In genomic region chr16:13367466-13367856, GRCm38 (mm10) we compare ENCODE assay signal across 9 mouse cellular contexts.
DNase-seq lines count a peak whose midpoint lies in the region; ATAC-seq and TF ChIP-seq lines count a peak whose summit lies in the region.
"Had no signal": no experiment of that assay in that cellular context is flagged by ENCODE, and none has a peak within 500 bp of the region (broad histone marks: within the 10 kb centered on the region; RNA-seq: fewer than 3 reads in every experiment).

No protein-coding gene starts in this region.

- H3K9me3 ChIP-seq in intestine, embryonic 14.5 days (ENCODE audit: control insufficient read depth, low read length) = no peaks in the 10 kb centered on the region
- no peaks in the 10 kb centered on the region for H3K9me3 ChIP-seq in intestine, embryonic 16.5 days (ENCODE audit: control insufficient read depth, low read length)
- no peaks in the 10 kb centered on the region for H3K9me3 ChIP-seq in neural tube, embryonic 14.5 days (ENCODE audit: control insufficient read depth, low read length)
- H3K9me3 ChIP-seq in stomach, postnatal 0 days (ENCODE audit: control insufficient read depth, low read length) = no peaks in the 10 kb centered on the region

- peak overlapping the region; percentile 6; the same call in 1 of the 2 replicates for H3K27ac ChIP-seq in cerebellum, adult 2 months (ENCODE audit: insufficient read depth, low read length)
- H3K27ac ChIP-seq in intestine, embryonic 14.5 days (ENCODE audit: low read depth) = peak overlapping the region; percentile 36; the same call in 1 of the 2 replicates
- no peak overlapping the region for H3K27ac ChIP-seq in intestine, embryonic 16.5 days (ENCODE audit: low read length)
- H3K27ac ChIP-seq in neural tube, embryonic 14.5 days (ENCODE audit: low read depth, low read length) = peak overlapping the region; percentile 45; the same call in 1 of the 2 replicates
- peak overlapping the region; percentile 45 for H3K27ac ChIP-seq in stomach, postnatal 0 days (replicated peaks)

- no peaks in the 10 kb centered on the region for H3K27me3 ChIP-seq in cerebellum, adult 2 months (ENCODE audit: control insufficient read depth, insufficient read depth, low read length)
- H3K27me3 ChIP-seq in intestine, embryonic 14.5 days (replicated peaks; ENCODE audit: control insufficient read depth, insufficient read depth, low read length) = no peaks in the 10 kb centered on the region
- H3K27me3 ChIP-seq in intestine, embryonic 16.5 days (replicated peaks; ENCODE audit: control insufficient read depth, insufficient read depth, low read length) = no peaks in the 10 kb centered on the region
- H3K27me3 ChIP-seq in neural tube, embryonic 14.5 days (ENCODE audit: control insufficient read depth, insufficient read depth, low read length) = no peaks in the 10 kb centered on the region
- no peaks in the 10 kb centered on the region for H3K27me3 ChIP-seq in stomach, postnatal 0 days (ENCODE audit: control insufficient read depth, insufficient read depth, low read length)

- WGBS in cerebellum, adult 2 months = 84% methylated on average over 2 of the region's 2 CpGs
- 32% methylated on average over 2 of the region's 2 CpGs for WGBS in intestine, embryonic 14.5 days
- WGBS in intestine, embryonic 16.5 days = 14% methylated on average over 2 of the region's 2 CpGs
- WGBS in neural tube, embryonic 14.5 days = 73% methylated on average over 2 of the region's 2 CpGs
- WGBS in stomach, postnatal 0 days = 33% methylated on average over 2 of the region's 2 CpGs

- H3K4me3 ChIP-seq in cerebellum, adult 2 months (replicated peaks; ENCODE audit: insufficient read depth, low read depth, low read length) = no peak overlapping the region
- no peak overlapping the region for H3K4me3 ChIP-seq in intestine, embryonic 14.5 days (ENCODE audit: low read depth, low read length)
- no peak overlapping the region for H3K4me3 ChIP-seq in intestine, embryonic 16.5 days (ENCODE audit: low read length)
- no peak overlapping the region for H3K4me3 ChIP-seq in neural tube, embryonic 14.5 days (ENCODE audit: low read depth, low read length)
- no peak overlapping the region for H3K4me3 ChIP-seq in stomach, postnatal 0 days (ENCODE audit: low read depth, low read length)

- H3K4me1 ChIP-seq in cerebellum, adult 2 months (ENCODE audit: control insufficient read depth, insufficient read depth, low read length) = peaks cover 21% of the 10 kb centered on the region
- peaks cover 22% of the 10 kb centered on the region for H3K4me1 ChIP-seq in intestine, embryonic 14.5 days (replicated peaks; ENCODE audit: control insufficient read depth, insufficient read depth, low read length)
- H3K4me1 ChIP-seq in intestine, embryonic 16.5 days (ENCODE audit: control insufficient read depth, insufficient read depth, low read length) = peaks cover 18% of the 10 kb centered on the region
- peaks cover 15% of the 10 kb centered on the region; the same call in 1 of the 2 replicates for H3K4me1 ChIP-seq in neural tube, embryonic 14.5 days (ENCODE audit: control insufficient read depth, insufficient read depth, low read length)
- H3K4me1 ChIP-seq in stomach, postnatal 0 days (replicated peaks; ENCODE audit: control insufficient read depth, insufficient read depth) = peaks cover 3% of the 10 kb centered on the region; the same call in 1 of the 2 replicates

- H3K9ac ChIP-seq in intestine, embryonic 14.5 days (ENCODE audit: low read length) = no peak overlapping the region
- no peak overlapping the region for H3K9ac ChIP-seq in intestine, embryonic 16.5 days (ENCODE audit: low read depth, low read length)
- H3K9ac ChIP-seq in neural tube, embryonic 14.5 days (replicated peaks; ENCODE audit: low read depth, low read length) = peak overlapping the region; percentile 25; the same call in 1 of the 2 replicates
- H3K9ac ChIP-seq in stomach, postnatal 0 days (ENCODE audit: low read length) = no peak overlapping the region

- no peak for TF ChIP-seq CTCF in cerebellum, adult 2 months (IDR thresholded peaks at IDR 0.05; ENCODE audit: borderline replicate concordance, insufficient read depth, low read depth, low read length)
- no peak for TF ChIP-seq CTCF in stomach, postnatal 0 days (IDR thresholded peaks at IDR 0.05; ENCODE audit: low read depth)

- 0 out of 2 replicates have a peak, but pooled peaks cover 3% of the 10 kb centered on the region for H3K36me3 ChIP-seq in intestine, embryonic 14.5 days (ENCODE audit: control insufficient read depth, insufficient read depth, low read length)
- H3K36me3 ChIP-seq in intestine, embryonic 16.5 days (ENCODE audit: control insufficient read depth, insufficient read depth, low read length) = no peaks in the 10 kb centered on the region
- no peaks in the 10 kb centered on the region for H3K36me3 ChIP-seq in neural tube, embryonic 14.5 days (ENCODE audit: control insufficient read depth, insufficient read depth, low read length)
- H3K36me3 ChIP-seq in stomach, postnatal 0 days (ENCODE audit: control insufficient read depth, insufficient read depth, low read length) = no peaks in the 10 kb centered on the region; the same call in 1 of the 2 replicates

- 0 out of 2 replicates have a peak, but pooled peaks have one; percentile 4 for ATAC-seq in intestine, embryonic 14.5 days (replicated peaks; ENCODE audit: low FRiP score, low TSS enrichment, low read depth)
- ATAC-seq in intestine, embryonic 16.5 days = no peak
- no peak for ATAC-seq in neural tube, embryonic 14.5 days (ENCODE audit: low read depth)
- peak; percentile 93 for ATAC-seq in stomach, postnatal 0 days (ENCODE audit: low FRiP score, low TSS enrichment)

- DNase-seq in cerebellum, adult 2 months = no peak
- DNase-seq in cerebellum, adult 8-10 months = no peak
- no peak for DNase-seq in intestine, embryonic 14.5 days (ENCODE audit: low spot score)
- no peak for DNase-seq in neural tube, embryonic 10.5 days (ENCODE audit: extremely low spot score, low spot score)
- peak; percentile 59 for DNase-seq in stomach, postnatal 0 days (ENCODE audit: low spot score)
- DNase-seq in adrenal gland, postnatal 25 days = no peak
- DNase-seq: kidney, adult 11 months had no signal

- no peak overlapping the region for H3K4me2 ChIP-seq in intestine, embryonic 14.5 days (ENCODE audit: low read length)
- no peak overlapping the region for H3K4me2 ChIP-seq in intestine, embryonic 16.5 days (ENCODE audit: low read depth, low read length)
- no peak overlapping the region for H3K4me2 ChIP-seq in neural tube, embryonic 14.5 days (ENCODE audit: low read depth, low read length)
- H3K4me2 ChIP-seq in stomach, postnatal 0 days (replicated peaks; ENCODE audit: low read depth) = no peak overlapping the region

- no peak for TF ChIP-seq EP300 in stomach, postnatal 0 days (optimal IDR thresholded peaks at IDR 0.05)

- TF ChIP-seq POLR2A in cerebellum, adult 2 months (IDR thresholded peaks at IDR 0.05; ENCODE audit: borderline replicate concordance, insufficient read depth, low read length) = no peak

Comparison
In these comparisons a context has a peak if more than half of its experiments do, and no peak if none do; other contexts are left out.
1. ATAC-seq: peak in intestine, embryonic 14.5 days (single experiment) and stomach, postnatal 0 days (single experiment); none in intestine, embryonic 16.5 days (single experiment) and neural tube, embryonic 14.5 days (single experiment).